Comparison of ENCODE assay signal across 27 mouse cellular contexts in the genomic region with DNA sequence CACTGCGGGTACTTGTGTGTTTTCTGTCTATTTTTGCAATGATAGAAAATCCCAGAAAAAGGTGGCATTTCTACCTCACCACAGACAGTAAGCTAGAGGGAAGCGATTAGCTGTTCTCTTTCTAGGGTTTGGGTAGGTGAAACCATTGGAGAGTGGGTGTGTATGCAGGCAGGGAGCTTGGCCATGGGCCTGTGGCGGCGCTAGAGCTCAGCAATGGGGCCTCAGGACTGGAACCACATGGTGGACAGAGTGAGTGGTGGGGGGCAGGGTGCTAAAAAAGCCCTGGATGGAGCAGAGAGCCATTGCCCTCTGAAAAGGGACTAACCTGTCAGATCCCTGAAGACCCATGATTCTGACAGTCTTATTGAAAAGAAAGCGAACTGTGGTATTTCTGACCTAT. TPM values are rescaled to one million over a fixed set of nuclear protein-coding genes. Genes with fewer than 3 reads are reported as not detected.
DNase-seq lines count a peak whose midpoint lies in the region; ATAC-seq and TF ChIP-seq lines count a peak whose summit lies in the region.
"Had no signal": no experiment of that assay in that cellular context is flagged by ENCODE, and none has a peak within 500 bp of the region (broad histone marks: within the 10 kb centered on the region; RNA-seq: fewer than 3 reads in every experiment).

No protein-coding gene starts in this region.

- in situ Hi-C loops in Patski (cut with MboI; ENCODE audit: low pct_unique_long_range_greater_than_20kb): no loop called here

- DNase-seq in cerebellum, postnatal 14 days: peak; percentile 61 to 66
- no peak for DNase-seq in cerebellum, postnatal 4 days (ENCODE audit: low spot score in 2 of 2)
- no peak for DNase-seq in layer of hippocampus, adult 2 months (ENCODE audit: low spot score in 2 of 2)
- DNase-seq in layer of hippocampus, adult 18-20 months (ENCODE audit: low spot score in 2 of 2): no peak
- no peak for DNase-seq in Patski (ENCODE audit: low read depth, low spot score)
- DNase-seq in cerebellum, postnatal 36 days: peak; percentile 27 to 53
- DNase-seq in thymus, adult 2 months: no peak
- DNase-seq: adrenal gland, adult 8-10 months; embryo, embryonic 11 days; gastrocnemius, postnatal 36 days; heart, adult 2 months; kidney, adult 18-20 months; kidney, postnatal 4 days; liver; right cerebral cortex, postnatal 14 days had no signal

- H3K27me3 ChIP-seq in Patski: peaks cover 5% of the 10 kb centered on the region
- H3K27me3 ChIP-seq in thymus, adult 2 months (ENCODE audit: control insufficient read depth, insufficient read depth, low read length): no peaks in the 10 kb centered on the region
- H3K27me3 ChIP-seq: forebrain, embryonic 15.5 days had no signal

- peak; percentile 67 for TF ChIP-seq CTCF in layer of hippocampus, adult 2 months (conservative IDR thresholded peaks at IDR 0.05)
- TF ChIP-seq CTCF in Patski (IDR thresholded peaks at IDR 0.05): no peak
- TF ChIP-seq CTCF in thymus, adult 2 months (IDR thresholded peaks at IDR 0.05; ENCODE audit: borderline replicate concordance, control insufficient read depth, extremely low read depth, insufficient read depth, low read length, poor library complexity): no peak

- ATAC-seq in Patski: peak; percentile 15
- ATAC-seq: activated CD4-positive, CD25-positive, alpha-beta regulatory T cell, adult 4 months; forebrain, embryonic 15.5 days; inflammation-experienced regulatory T-cells, adult 6 months; lung, postnatal 0 days; midbrain, embryonic 16.5 days had no signal

- H3K4me3 ChIP-seq in layer of hippocampus, adult 2 months: no peak overlapping the region
- no peak overlapping the region for H3K4me3 ChIP-seq in thymus, adult 2 months (ENCODE audit: control insufficient read depth, insufficient read depth, low read length)
- H3K4me3 ChIP-seq: embryonic facial prominence, embryonic 15.5 days; forebrain, embryonic 15.5 days; heart, adult 2 months; heart, embryonic 13.5 days; hindbrain, embryonic 12.5 days; limb, embryonic 10.5 days; liver, embryonic 15.5 days had no signal

- H3K27ac ChIP-seq in layer of hippocampus, adult 2 months: peak overlapping the region; percentile 7; the same call in 1 of the 2 replicates
- H3K27ac ChIP-seq in thymus, adult 2 months (ENCODE audit: control insufficient read depth, insufficient read depth, low read length): no peak overlapping the region
- H3K27ac ChIP-seq: embryonic facial prominence, embryonic 15.5 days; forebrain, embryonic 15.5 days; heart, adult 2 months; heart, embryonic 13.5 days; hindbrain, embryonic 12.5 days; limb, embryonic 10.5 days; liver, embryonic 15.5 days; macrophage had no signal

- TF ChIP-seq POLR2A in thymus, adult 2 months (IDR thresholded peaks at IDR 0.05; ENCODE audit: control insufficient read depth, extremely low read depth, insufficient read depth, low read length, poor library complexity): no peak

- POLR2A ChIA-PET in Patski (lab: Charles Lee): no interaction called here

- H3K4me1 ChIP-seq in thymus, adult 2 months (replicated peaks; ENCODE audit: control insufficient read depth, insufficient read depth, low read length): no peaks in the 10 kb centered on the region
- H3K4me1 ChIP-seq: embryonic facial prominence, embryonic 15.5 days; heart, embryonic 13.5 days; liver, embryonic 15.5 days had no signal

- CTCF ChIA-PET in Patski (lab: Charles Lee): interaction anchor here (1.9 kb wide), 1 partner anchor 13 kb away, joined by 4 read pairs; no protein-coding TSS in a partner anchor

- 50% methylated on average over 5 of the region's 5 CpGs for WGBS in thymus, adult 2 months

- H3K36me3 ChIP-seq in thymus, adult 2 months (ENCODE audit: control insufficient read depth, insufficient read depth, low read length): no peaks in the 10 kb centered on the region
- H3K36me3 ChIP-seq: embryonic facial prominence, embryonic 15.5 days; forebrain, embryonic 15.5 days; heart, embryonic 13.5 days; hindbrain, embryonic 12.5 days; limb, embryonic 10.5 days; liver, embryonic 15.5 days had no signal

RNA-seq across cellular contexts. Expression of gene Fam19a5, which starts 6.7 kb away (rescaled TPM):
- total RNA-seq in layer of hippocampus, adult 2 months (2021): 100 to 1,000 TPM; 135 to 141 TPM
- total RNA-seq in layer of hippocampus, adult 18-20 months (2021): 100 to 1,000 TPM; 142 to 144 TPM
- polyA plus RNA-seq in Patski (2021): 42.3 TPM
- 1.1 and 1.2 TPM in 2 replicates for polyA plus RNA-seq in thymus, adult 2 months (2012; rRNA removed)
- total RNA-seq: MEL had no signal
- polyA plus RNA-seq: activated CD4-positive, CD25-positive, alpha-beta regulatory T cell, adult 4 months; inflammation-experienced regulatory T-cells, adult 6 months; liver, embryonic 15.5 days; macrophage had no signal

Comparison
In these comparisons a context has a peak if more than half of its experiments do, and no peak if none do; other contexts are left out.
1. DNase-seq: peak in cerebellum, postnatal 14 days (2 of 2) and cerebellum, postnatal 36 days (2 of 2); none in cerebellum, postnatal 4 days (0 of 2), layer of hippocampus, adult 2 months (0 of 2), layer of hippocampus, adult 18-20 months (0 of 2), Patski (single experiment) and thymus, adult 2 months (single experiment).